Mouse (Mus musculus) B cell, adult 67 days (primary cell): Measurements from ENCODE around the gene Coq8b. TPM values are rescaled to one million over a fixed set of nuclear protein-coding genes. Genes with fewer than 3 reads are reported as not detected.

Experiments
- total RNA-seq, 2 experiments: library from RNA; stranded (reverse); gene quantifications; 4 replicates each; pipeline ENCODE4 v1.2.4; 2023

The Coq8b gene
- total RNA-seq, result 10 to 100 TPM; 24.5 to 31.5 TPM

GRCm38 (mm10) chr7:27232781-27233281 lies at the start of gene Coq8b:
TSS of gene Coq8b (plus strand) at chr7:27233023.

GRCm38 (mm10) chr7:27195681-27196611 lies 36.9 kb upstream of the Coq8b start, which contains the start of the genes BC024978 and Snrpa:
TSS of gene BC024978 (plus strand) at chr7:27195781.
TSS of gene Snrpa (minus strand) at chr7:27196271.

GRCm38 (mm10) chr7:27228281-27228821 lies 4.5 kb upstream of the Coq8b start, which contains the start of gene Itpkc:
TSS of gene Itpkc (minus strand) at chr7:27228661.

GRCm38 (mm10) chr7:27258205-27258899 lies 25.5 kb downstream of the Coq8b start, which contains the start of gene Numbl:
TSS of gene Numbl (plus strand) at chr7:27258433.

Other genes with a start within 250 kb of the Coq8b start
- gene Cyp2a12, start 203.9 kb upstream of the Coq8b start, total RNA-seq, result not detected
- gene Cyp2f2, start 113.1 kb upstream of the Coq8b start, total RNA-seq, result not detected
- not detected for gene Cyp2t4, start 79.3 kb upstream of the Coq8b start, total RNA-seq
- gene Egln2, start 66.2 kb upstream of the Coq8b start, total RNA-seq, result 100 to 1,000 TPM; 176 to 183 TPM
- 100 to 1,000 TPM; 173 to 179 TPM for gene Rab4b, start 54.1 kb upstream of the Coq8b start, total RNA-seq
- not detected for gene Gm21983, start 51.9 kb upstream of the Coq8b start, total RNA-seq
- gene Mia, start 51.9 kb upstream of the Coq8b start, total RNA-seq, result not detected
- 10 to 100 TPM; 15.1 to 15.3 TPM for gene BC024978, start 37.2 kb upstream of the Coq8b start, total RNA-seq
- gene Snrpa, start 36.8 kb upstream of the Coq8b start, total RNA-seq, result 100 to 1,000 TPM in 1 of 2 experiments, 10 to 100 TPM in 1; 97.9 to 109 TPM
- gene Itpkc, start 4.4 kb upstream of the Coq8b start, total RNA-seq, result 10 to 100 TPM; 14.2 to 18.6 TPM
- gene Numbl, start 25.4 kb downstream of the Coq8b start, total RNA-seq, result 1 to 10 TPM; 1.5 to 1.9 TPM
- 1 to 10 TPM; 1.3 to 2.4 TPM for gene Ltbp4, start 104.7 kb downstream of the Coq8b start, total RNA-seq
- 100 to 1,000 TPM in 1 of 2 experiments, 10 to 100 TPM in 1; 98.2 to 102 TPM for gene Shkbp1, start 123.0 kb downstream of the Coq8b start, total RNA-seq
- 1 to 10 TPM in 1 of 2 experiments, not detected in 1; 5.0 TPM for gene Gm20479, start 124.4 kb downstream of the Coq8b start, total RNA-seq
- gene Sptbn4, start 214.7 kb downstream of the Coq8b start, total RNA-seq, result 1 to 10 TPM in 1 of 2 experiments, under 1 TPM in 1; 0.18 to 1.2 TPM
- 10 to 100 TPM; 68.2 to 79.7 TPM for gene Blvrb, start 215.0 kb downstream of the Coq8b start, total RNA-seq
- gene Sertad3, start 240.7 kb downstream of the Coq8b start, total RNA-seq, result 10 to 100 TPM; 21.4 to 21.7 TPM